In genomic region chr11:86641714-86642113, GRCm38 (mm10) we compare ENCODE assay signal across 21 mouse cellular contexts. TPM values are rescaled to one million over a fixed set of nuclear protein-coding genes. Genes with fewer than 3 reads are reported as not detected.
DNase-seq lines count a peak whose midpoint lies in the region; ATAC-seq lines count a peak whose summit lies in the region.
"Had no signal": no experiment of that assay in that cellular context is flagged by ENCODE, and none has a peak within 500 bp of the region (broad histone marks: within the 10 kb centered on the region; RNA-seq: fewer than 3 reads in every experiment).

No protein-coding gene starts in this region.

- WGBS in heart, embryonic 16.5 days, result 66% methylated on average over 4 of the region's 4 CpGs
- WGBS in lung, embryonic 15.5 days, result 42% methylated on average over 4 of the region's 4 CpGs

- DNase-seq in heart, postnatal 10 days, result no peak
- DNase-seq in lung, postnatal 36 days, result no peak
- DNase-seq in induced T-regulatory cell, adult 2 months (ENCODE audit: low read depth), result peak; percentile 11
- DNase-seq: adrenal gland, postnatal 14 days; cerebellum, adult 2 months; cerebellum, postnatal 10 days; heart, adult 2 months; heart, postnatal 14 days had no signal

- no peaks in the 10 kb centered on the region for H3K9me3 ChIP-seq in heart, embryonic 16.5 days (replicated peaks; ENCODE audit: control insufficient read depth, low read length)
- no peaks in the 10 kb centered on the region for H3K9me3 ChIP-seq in lung, embryonic 15.5 days
- H3K9me3 ChIP-seq: embryonic facial prominence, embryonic 10.5 days; forebrain, embryonic 10.5 days; heart, embryonic 12.5 days; hindbrain, embryonic 10.5 days had no signal

- 0 out of 2 replicates have a peak, but pooled peaks cover 4% of the 10 kb centered on the region for H3K4me1 ChIP-seq in heart, embryonic 16.5 days (ENCODE audit: control insufficient read depth, insufficient read depth, low read length)
- peaks cover 7% of the 10 kb centered on the region; the same call in 1 of the 2 replicates for H3K4me1 ChIP-seq in lung, embryonic 15.5 days
- H3K4me1 ChIP-seq in brown adipose tissue, adult 24 weeks (ENCODE audit: control insufficient read depth, insufficient read depth, insufficient read length, low read length), result peaks cover 3% of the 10 kb centered on the region; the same call in 1 of the 2 replicates

- H3K27ac ChIP-seq in heart, embryonic 16.5 days (ENCODE audit: low read length), result peak overlapping the region; percentile 61
- H3K27ac ChIP-seq in lung, embryonic 15.5 days, result peak overlapping the region; percentile 7; the same call in 1 of the 2 replicates
- peak overlapping the region; percentile 48; the same call in 1 of the 2 replicates for H3K27ac ChIP-seq in brown adipose tissue, adult 24 weeks (replicated peaks; ENCODE audit: low read depth, low read length)
- H3K27ac ChIP-seq: embryonic facial prominence, embryonic 10.5 days; forebrain, embryonic 10.5 days; heart, adult 2 months; hindbrain, embryonic 10.5 days; hindbrain, embryonic 14.5 days had no signal

- no peaks in the 10 kb centered on the region for H3K27me3 ChIP-seq in heart, embryonic 16.5 days (ENCODE audit: control insufficient read depth, insufficient read depth, low read length)
- H3K27me3 ChIP-seq in lung, embryonic 15.5 days, result no peaks in the 10 kb centered on the region
- H3K27me3 ChIP-seq: CH12.LX; heart, embryonic 12.5 days; Patski had no signal

- no peaks in the 10 kb centered on the region for H3K36me3 ChIP-seq in heart, embryonic 16.5 days (ENCODE audit: control insufficient read depth, insufficient read depth)
- peaks cover 4% of the 10 kb centered on the region; the same call in 1 of the 2 replicates for H3K36me3 ChIP-seq in lung, embryonic 15.5 days

- H3K9ac ChIP-seq in heart, embryonic 16.5 days (ENCODE audit: low read length), result no peak overlapping the region
- no peak overlapping the region for H3K9ac ChIP-seq in lung, embryonic 15.5 days
- H3K9ac ChIP-seq: heart, embryonic 12.5 days; hindbrain, embryonic 14.5 days had no signal

- intact Hi-C loops in heart, postnatal 10 days (cut with DNase I), result no loop called here

- H3K4me3 ChIP-seq in heart, embryonic 16.5 days (ENCODE audit: low read length), result no peak overlapping the region
- H3K4me3 ChIP-seq in lung, embryonic 15.5 days, result no peak overlapping the region
- no peak overlapping the region for H3K4me3 ChIP-seq in brown adipose tissue, adult 24 weeks (ENCODE audit: insufficient read depth, low read depth, low read length)
- H3K4me3 ChIP-seq: embryonic facial prominence, embryonic 10.5 days; erythroblast, embryonic 14.5 days; forebrain, embryonic 10.5 days; heart, adult 2 months; heart, embryonic 12.5 days; hindbrain, embryonic 10.5 days had no signal

- H3K4me2 ChIP-seq in heart, embryonic 16.5 days (ENCODE audit: low read depth, low read length), result no peak overlapping the region
- no peak overlapping the region for H3K4me2 ChIP-seq in lung, embryonic 15.5 days
- H3K4me2 ChIP-seq: heart, embryonic 12.5 days; hindbrain, embryonic 14.5 days had no signal

- no peak for ATAC-seq in heart, embryonic 16.5 days (replicated peaks; ENCODE audit: extremely low read depth, insufficient read depth, low FRiP score)
- ATAC-seq in lung, embryonic 15.5 days (ENCODE audit: borderline replicate concordance, extremely low read depth, low FRiP score, low TSS enrichment), result no peak
- ATAC-seq: activated CD4-positive, CD25-positive, alpha-beta regulatory T cell, adult 4 months; forebrain, embryonic 14.5 days; Patski had no signal

RNA-seq across cellular contexts. Expression of gene Vmp1, which starts 41.9 kb away (rescaled TPM):
- 79.6 and 95.0 TPM in 2 replicates for polyA plus RNA-seq in heart, embryonic 16.5 days (2015; fragmentation: Nextera tagmentation; extraction: Ambion mirVana)
- 10 to 100 TPM; 49.8 to 53.1 TPM for total RNA-seq in heart, postnatal 10 days (2021)
- 99.3 and 107 TPM in 2 replicates for polyA plus RNA-seq in lung, embryonic 15.5 days (2015; fragmentation: Nextera tagmentation; extraction: Ambion mirVana)
- 62.6 and 85.5 TPM in 2 replicates for polyA plus RNA-seq in brown adipose tissue, adult 24 weeks (2012; ENCODE audit: insufficient read depth, insufficient read length, missing spikeins)

RNA-seq across cellular contexts. Expression of gene Ptrh2, which starts 42.1 kb away (rescaled TPM):
- 19.2 and 19.8 TPM in 2 replicates for polyA plus RNA-seq in heart, embryonic 16.5 days (2015; fragmentation: Nextera tagmentation; extraction: Ambion mirVana)
- 1 to 10 TPM; 8.7 to 9.3 TPM for total RNA-seq in heart, postnatal 10 days (2021)
- polyA plus RNA-seq in lung, embryonic 15.5 days (2015; fragmentation: Nextera tagmentation; extraction: Ambion mirVana), result 32.0 and 32.5 TPM in 2 replicates
- polyA plus RNA-seq in brown adipose tissue, adult 24 weeks (2012; ENCODE audit: insufficient read depth, insufficient read length, missing spikeins), result 11.9 and 15.9 TPM in 2 replicates

Comparison
In these comparisons a context has a peak if more than half of its experiments do, and no peak if none do; other contexts are left out.
1. H3K27ac ChIP-seq: peak in every context shown above with its lines; median percentile 61 in heart, embryonic 16.5 days; 48 in brown adipose tissue, adult 24 weeks; 7 in lung, embryonic 15.5 days.